Mouse (Mus musculus) hindbrain, embryonic 16.5 days (tissue): ENCODE measurements around the gene Bcl11b. TPM values are rescaled to one million over a fixed set of nuclear protein-coding genes. Genes with fewer than 3 reads are reported as not detected.

Source experiments
- ATAC-seq: fragments of 200-750 bp; cut with Nextera tagmentation; 2 replicates; pipeline ENCODE4 v1.8.0; 2017; ENCODE audit warnings: moderate TSS enrichment, moderate library complexity
- H3K27ac ChIP-seq: fragments of 300-500 bp; sonication (generic); 2 replicates; pipeline ENCODE4 v1.5.1; 2014; ENCODE audit warnings: low read depth, mild to moderate bottlenecking, control low read depth, low read length, moderate library complexity
- H3K27me3 ChIP-seq: fragments of 300-500 bp; sonication (generic); replicated peaks from 2 replicates; pipeline ENCODE4 v1.6.1; 2014; ENCODE audit warnings: low read length; ENCODE audit not compliant: control insufficient read depth, insufficient read depth
- H3K36me3 ChIP-seq: fragments of 300-500 bp; sonication (generic); 2 replicates; pipeline ENCODE4 v1.6.1; 2014; ENCODE audit warnings: mild to moderate bottlenecking, low read length, moderate library complexity, mixed read lengths; ENCODE audit not compliant: control insufficient read depth, insufficient read depth
- H3K4me1 ChIP-seq: fragments of 300-500 bp; sonication (generic); 2 replicates; pipeline ENCODE4 v1.6.1; 2014; ENCODE audit warnings: low read depth, low read length; ENCODE audit not compliant: control insufficient read depth, insufficient read depth
- H3K4me2 ChIP-seq: fragments of 300-500 bp; sonication (generic); 2 replicates; pipeline ENCODE4 v1.6.1; 2014; ENCODE audit warnings: mild to moderate bottlenecking, low read length, control low read depth, moderate library complexity
- H3K4me3 ChIP-seq: fragments of 300-500 bp; sonication (generic); 2 replicates; pipeline ENCODE4 v1.5.1; 2014; ENCODE audit warnings: mild to moderate bottlenecking, low read length, control low read depth, moderate library complexity
- H3K9ac ChIP-seq: fragments of 300-500 bp; sonication (generic); 2 replicates; pipeline ENCODE4 v1.6.1; 2014; ENCODE audit warnings: low read depth, mild to moderate bottlenecking, control low read depth, low read length, moderate library complexity
- H3K9me3 ChIP-seq: fragments of 300-500 bp; sonication (generic); 2 replicates; pipeline ENCODE4 v1.6.1; 2014; ENCODE audit warnings: mild to moderate bottlenecking, low read length, moderate library complexity; ENCODE audit not compliant: control insufficient read depth
- WGBS: fragments of 180-500 bp; shearing (Covaris S2); extraction: QIAGEN DNeasy Blood & Tissue Kit; methylation state at CpG from one replicate; pipeline ENCODE4 v1.1.7; 2014; 5-methylcytosine and 5-hydroxymethylcytosine counted together
- polyA plus RNA-seq: library from polyadenylated mRNA; unstranded; fragments of >200 nt; fragmentation: Nextera tagmentation; extraction: Ambion mirVana; gene quantifications from 2 replicates; pipeline ENCODE4 v1.2.1, GENCODE M21; 2015

Gene Bcl11b
- polyA plus RNA-seq, 1 experiment from 2014 or later, result 12.0 TPM

DNA sequence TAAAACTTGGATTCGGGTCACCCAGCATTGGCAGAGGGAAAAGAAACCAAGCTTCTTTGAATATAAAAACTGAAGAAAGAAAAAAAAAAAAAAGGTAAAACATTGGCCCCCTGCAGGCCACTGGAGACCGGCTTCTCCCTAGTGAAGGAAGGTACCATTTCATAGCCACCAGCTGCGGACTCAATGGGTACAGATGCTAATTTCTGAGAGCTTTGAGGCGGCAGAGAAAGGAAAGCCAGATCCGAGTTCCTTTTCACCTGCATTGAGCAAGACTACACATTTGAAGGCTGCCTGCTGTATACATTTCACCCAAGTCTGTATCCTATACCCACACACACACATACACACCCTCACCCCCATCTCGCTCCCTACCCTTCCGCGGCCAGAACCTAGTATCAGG is 26.3 kb downstream of the Bcl11b start:
- WGBS, result 37% methylated on average over 8 of the region's 8 CpGs
- Histone ChIP-seq H3K9me3 (no peaks in the 10 kb centered on the region), H3K4me1 (peaks cover 66% of the 10 kb centered on the region), H3K27ac (peak overlapping the region; percentile 62), H3K4me2 (peak overlapping the region; percentile 59), H3K27me3 (no peaks in the 10 kb centered on the region), H3K9ac (peak overlapping the region; percentile 50; the same call in 1 of the 2 replicates), H3K36me3 (no peaks in the 10 kb centered on the region), H3K4me3 (no peak overlapping the region; the same call in 1 of the 2 replicates)
- no peak for ATAC-seq

- H3K36me3 ChIP-seq, result no peaks in the 10 kb centered on the region
- H3K4me1 ChIP-seq, result peaks cover 69% of the 10 kb centered on the region
- peak overlapping the region; percentile 62 for H3K27ac ChIP-seq
- H3K9ac ChIP-seq, result peak overlapping the region; percentile 50
- H3K4me2 ChIP-seq, result peak overlapping the region; percentile 59
- WGBS, result 15% methylated on average over 22 of the region's 22 CpGs
- no peaks in the 10 kb centered on the region for H3K27me3 ChIP-seq
- H3K4me3 ChIP-seq, result peak overlapping the region; percentile 29
- H3K9me3 ChIP-seq, result no peaks in the 10 kb centered on the region
- peak; percentile 46; the same call in 1 of the 2 replicates for ATAC-seq
Measured at GRCm38 (mm10) chr12:107976571-107977001, 26.8 kb downstream of the Bcl11b start.

- ATAC-seq, result peak; percentile 37; the same call in 1 of the 2 replicates
- H3K4me1 ChIP-seq, result peaks cover 72% of the 10 kb centered on the region
- peak overlapping the region; percentile 29 for H3K4me3 ChIP-seq
- H3K9me3 ChIP-seq, result no peaks in the 10 kb centered on the region
- H3K27ac ChIP-seq, result peak overlapping the region; percentile 62
- WGBS, result 13% methylated on average over 14 of the region's 14 CpGs
- no peaks in the 10 kb centered on the region for H3K36me3 ChIP-seq
- peak overlapping the region; percentile 50 for H3K9ac ChIP-seq
- no peaks in the 10 kb centered on the region for H3K27me3 ChIP-seq
- H3K4me2 ChIP-seq, result peak overlapping the region; percentile 59
Measured at GRCm38 (mm10) chr12:107975897-107976570, 27.4 kb downstream of the Bcl11b start.

DNA sequence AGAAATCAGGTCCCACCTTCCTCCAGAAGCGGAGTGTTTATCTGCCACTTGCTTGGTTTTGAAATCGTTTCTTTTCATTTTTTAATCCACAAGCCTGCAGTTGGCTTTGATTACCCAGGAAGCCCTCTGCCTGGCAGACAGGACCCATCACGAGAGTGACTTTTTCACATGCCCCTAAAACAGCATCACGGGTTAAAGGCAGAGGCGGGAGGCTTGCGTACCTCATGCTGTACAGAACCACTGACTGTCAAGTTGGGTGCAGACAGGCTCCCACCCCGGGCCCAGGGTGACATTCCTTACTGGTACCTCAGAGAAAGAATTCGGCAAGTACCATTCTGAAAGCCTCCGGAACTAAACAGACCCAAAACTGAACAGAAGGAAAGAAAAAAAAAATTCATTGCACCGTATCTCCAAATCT is 27.9 kb downstream of the Bcl11b start:
- WGBS, result 55% methylated on average over 10 of the region's 10 CpGs
- Histone ChIP-seq H3K9ac (0 out of 2 replicates have a peak overlapping the region, but pooled peaks have one; percentile 18), H3K4me3 (no peak overlapping the region), H3K27ac (no peak overlapping the region; the same call in 1 of the 2 replicates), H3K36me3 (no peaks in the 10 kb centered on the region), H3K4me1 (peaks cover 69% of the 10 kb centered on the region), H3K27me3 (no peaks in the 10 kb centered on the region), H3K4me2 (peak overlapping the region; percentile 59), H3K9me3 (no peaks in the 10 kb centered on the region)
- ATAC-seq, result no peak

- no peak overlapping the region for H3K4me3 ChIP-seq
- peaks cover 65% of the 10 kb centered on the region for H3K4me1 ChIP-seq
- H3K36me3 ChIP-seq, result no peaks in the 10 kb centered on the region
- no peak overlapping the region for H3K9ac ChIP-seq
- 55% methylated on average over 11 of the region's 11 CpGs for WGBS
- H3K27me3 ChIP-seq, result no peaks in the 10 kb centered on the region
- no peaks in the 10 kb centered on the region for H3K9me3 ChIP-seq
- H3K4me2 ChIP-seq, result no peak overlapping the region
- ATAC-seq, result no peak
- H3K27ac ChIP-seq, result no peak overlapping the region
Measured at GRCm38 (mm10) chr12:107974504-107974903, 28.9 kb downstream of the Bcl11b start.

DNA sequence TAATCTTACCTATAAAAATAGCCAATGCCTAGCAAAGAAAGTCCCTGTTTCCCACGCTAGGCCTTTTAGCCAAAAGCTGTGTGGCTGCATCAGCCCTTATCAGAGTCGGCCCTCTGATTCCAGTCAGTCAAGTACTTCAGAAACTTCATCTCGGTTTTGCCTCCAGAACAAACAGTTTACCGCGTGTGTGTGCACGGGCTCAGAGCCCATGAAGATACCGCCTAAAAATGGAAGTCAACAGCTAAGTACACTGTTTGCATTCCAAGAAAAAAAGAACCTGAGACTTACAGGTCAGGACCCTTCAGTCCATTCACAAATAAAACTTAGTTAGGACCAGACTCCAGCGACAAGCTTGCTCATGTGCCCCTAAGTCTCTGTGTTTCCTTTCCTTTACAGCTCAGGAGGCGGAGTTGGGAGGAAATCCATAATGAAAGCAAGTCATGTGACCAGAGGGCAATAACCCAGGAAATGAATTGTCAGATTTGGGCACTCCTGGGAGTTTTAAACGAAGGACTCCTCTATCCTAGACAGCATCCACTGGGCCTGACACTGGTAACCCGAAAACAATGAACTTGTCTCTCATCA is 29.8 kb downstream of the Bcl11b start:
- peaks cover 65% of the 10 kb centered on the region for H3K4me1 ChIP-seq
- H3K4me3 ChIP-seq, result no peak overlapping the region
- H3K36me3 ChIP-seq, result no peaks in the 10 kb centered on the region
- H3K9me3 ChIP-seq, result no peaks in the 10 kb centered on the region
- 59% methylated on average over 11 of the region's 11 CpGs for WGBS
- peak overlapping the region; percentile 17; the same call in 1 of the 2 replicates for H3K9ac ChIP-seq
- no peak for ATAC-seq
- no peak overlapping the region for H3K4me2 ChIP-seq
- H3K27me3 ChIP-seq, result no peaks in the 10 kb centered on the region
- H3K27ac ChIP-seq, result no peak overlapping the region

GRCm38 (mm10) chr12:107971081-107971780 is 32.2 kb downstream of the Bcl11b start:
- no peaks in the 10 kb centered on the region for H3K36me3 ChIP-seq
- H3K4me2 ChIP-seq, result peak overlapping the region; percentile 35
- no peak overlapping the region for H3K4me3 ChIP-seq
- peak overlapping the region; percentile 65 for H3K27ac ChIP-seq
- H3K27me3 ChIP-seq, result no peaks in the 10 kb centered on the region
- no peak for ATAC-seq
- H3K9me3 ChIP-seq, result no peaks in the 10 kb centered on the region
- WGBS, result 52% methylated on average over 12 of the region's 12 CpGs
- peak overlapping the region; percentile 30; the same call in 1 of the 2 replicates for H3K9ac ChIP-seq
- H3K4me1 ChIP-seq, result peaks cover 46% of the 10 kb centered on the region

DNA sequence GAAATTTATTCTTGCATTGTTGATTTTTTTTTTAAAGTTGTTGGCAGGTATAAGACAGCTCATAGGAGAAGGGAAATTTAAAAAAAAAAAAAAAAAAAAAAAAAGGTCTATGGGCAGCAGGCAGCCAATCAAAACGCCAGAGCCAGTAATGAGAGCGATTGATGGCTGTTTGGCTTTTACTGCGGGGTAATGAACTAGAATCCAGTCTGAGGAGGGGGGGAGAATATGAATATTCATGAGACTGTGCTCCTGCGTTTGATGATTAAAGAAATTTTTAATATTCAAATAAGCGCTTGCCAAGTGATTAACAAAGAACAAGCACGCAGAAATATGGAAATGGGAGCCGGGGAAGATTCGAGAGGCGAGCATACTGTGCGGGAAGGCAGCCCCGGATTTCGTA is 32.8 kb downstream of the Bcl11b start:
- H3K4me1 ChIP-seq, result peaks cover 41% of the 10 kb centered on the region
- H3K36me3 ChIP-seq, result no peaks in the 10 kb centered on the region
- no peaks in the 10 kb centered on the region for H3K9me3 ChIP-seq
- H3K4me3 ChIP-seq, result no peak overlapping the region
- H3K27me3 ChIP-seq, result no peaks in the 10 kb centered on the region
- H3K4me2 ChIP-seq, result peak overlapping the region; percentile 35
- H3K27ac ChIP-seq, result peak overlapping the region; percentile 59; the same call in 1 of the 2 replicates
- ATAC-seq, result no peak; the same call in 1 of the 2 replicates
- no peak overlapping the region for H3K9ac ChIP-seq
- WGBS, result 22% methylated on average over 12 of the region's 12 CpGs
